Mouse (Mus musculus) liver, embryonic 12.5 days (tissue): ENCODE results near the gene Srd5a2. TPM values are rescaled to one million over a fixed set of nuclear protein-coding genes. Genes with fewer than 3 reads are reported as not detected.

Experiments used
- ATAC-seq: fragments of 200-750 bp; cut with Nextera tagmentation; 2 replicates; pipeline ENCODE4 v1.8.0; 2017; ENCODE audit warnings: moderate number of reproducible peaks, mild to moderate bottlenecking, moderate library complexity
- H3K27ac ChIP-seq: fragments of 300-500 bp; sonication (generic); 2 replicates; pipeline ENCODE4 v1.5.1; 2016; ENCODE audit warnings: mild to moderate bottlenecking
- H3K27me3 ChIP-seq: fragments of 300-500 bp; sonication (generic); replicated peaks from 2 replicates; pipeline ENCODE4 v1.6.1; 2016; ENCODE audit warnings: mild to moderate bottlenecking, moderate library complexity
- H3K36me3 ChIP-seq: fragments of 300-500 bp; sonication (generic); 2 replicates; pipeline ENCODE4 v1.6.1; 2016; ENCODE audit warnings: mild to moderate bottlenecking, moderate library complexity
- H3K4me1 ChIP-seq: fragments of 300-500 bp; sonication (generic); 2 replicates; pipeline ENCODE4 v1.6.1; 2016
- H3K4me2 ChIP-seq: fragments of 300-500 bp; sonication (generic); 2 replicates; pipeline ENCODE4 v1.6.1; 2016; ENCODE audit warnings: mild to moderate bottlenecking, moderate library complexity
- H3K4me3 ChIP-seq: fragments of 300-500 bp; sonication (generic); 2 replicates; pipeline ENCODE4 v1.5.1; 2016; ENCODE audit warnings: mild to moderate bottlenecking, moderate library complexity
- H3K9ac ChIP-seq: fragments of 300-500 bp; sonication (generic); 2 replicates; pipeline ENCODE4 v1.6.1; 2016; ENCODE audit warnings: mild to moderate bottlenecking, moderate library complexity
- H3K9me3 ChIP-seq: fragments of 300-500 bp; sonication (generic); replicated peaks from 2 replicates; pipeline ENCODE4 v1.6.1; 2016; ENCODE audit warnings: mild to moderate bottlenecking, moderate library complexity
- WGBS: fragments of 180-500 bp; shearing (Covaris S2); methylation state at CpG from one replicate; pipeline ENCODE4 v1.1.7; 2016; ENCODE audit not compliant: insufficient replicate concordance; 5-methylcytosine and 5-hydroxymethylcytosine counted together
- polyA plus RNA-seq: library from polyadenylated mRNA; unstranded; fragments of >200 nt; fragmentation: Nextera tagmentation; extraction: Ambion mirVana; gene quantifications from 2 replicates; pipeline ENCODE4 v1.2.1, GENCODE M21; 2016

Gene Srd5a2
- polyA plus RNA-seq, 1 experiment from 2014 or later: not detected

- Histone ChIP-seq H3K4me3 (no peak overlapping the region), H3K9me3 (no peaks in the 10 kb centered on the region), H3K4me1 (no peaks in the 10 kb centered on the region), H3K36me3 (no peaks in the 10 kb centered on the region), H3K27me3 (no peaks in the 10 kb centered on the region), H3K4me2 (no peak overlapping the region), H3K27ac (no peak overlapping the region), H3K9ac (no peak overlapping the region)
- ATAC-seq: no peak
- WGBS: 64% methylated on average over 11 of the region's 11 CpGs
Observed at GRCm38 (mm10) chr17:73972648-73973047, 75.1 kb downstream of the Srd5a2 start.

DNA sequence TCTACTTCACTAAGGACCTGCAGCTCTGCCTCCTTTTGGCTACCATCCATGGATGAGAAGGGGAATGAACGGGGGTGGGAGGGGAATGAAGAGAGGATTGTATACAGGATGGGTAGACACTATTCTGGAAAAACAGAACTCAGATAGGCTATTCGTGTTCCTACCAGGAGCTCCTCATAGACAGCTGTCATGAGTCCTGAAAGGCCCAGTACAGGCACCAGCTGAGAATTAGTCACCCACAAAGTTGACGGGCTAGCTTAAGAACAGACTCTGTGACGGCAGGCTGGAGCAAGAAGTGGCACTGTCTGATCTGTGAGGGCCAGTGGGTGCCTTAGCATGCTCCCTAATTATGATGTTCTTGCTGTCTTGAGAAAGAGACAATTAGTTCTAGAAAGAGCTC lies 76.4 kb downstream of the Srd5a2 start:
- no peak overlapping the region for H3K4me2 ChIP-seq
- H3K4me1 ChIP-seq: no peaks in the 10 kb centered on the region
- 58% methylated on average over 4 of the region's 4 CpGs for WGBS

GRCm38 (mm10) chr17:73970361-73971027 lies 77.2 kb downstream of the Srd5a2 start:
- Histone ChIP-seq H3K9ac (no peak overlapping the region), H3K4me2 (no peak overlapping the region), H3K36me3 (no peaks in the 10 kb centered on the region), H3K27me3 (no peaks in the 10 kb centered on the region), H3K9me3 (no peaks in the 10 kb centered on the region), H3K4me1 (no peaks in the 10 kb centered on the region), H3K4me3 (no peak overlapping the region), H3K27ac (no peak overlapping the region)
- ATAC-seq: no peak
- 37% methylated on average over 3 of the region's 3 CpGs for WGBS

More for the DNA sequence above, 76.4 kb downstream of the Srd5a2 start:
- H3K9me3 ChIP-seq: no peaks in the 10 kb centered on the region
- no peak overlapping the region for H3K9ac ChIP-seq
- no peak overlapping the region for H3K27ac ChIP-seq
- ATAC-seq: no peak
- H3K27me3 ChIP-seq: no peaks in the 10 kb centered on the region
- no peaks in the 10 kb centered on the region for H3K36me3 ChIP-seq
- no peak overlapping the region for H3K4me3 ChIP-seq

Other genes with a start within 250 kb of the Srd5a2 start
- gene Ehd3, start 243.8 kb downstream of the Srd5a2 start, polyA plus RNA-seq: 29.8 and 30.3 TPM in 2 replicates
- 0.35 and 0.56 TPM in 2 replicates for gene Xdh, start 97.7 kb downstream of the Srd5a2 start, polyA plus RNA-seq
- 97.7 and 98.5 TPM in 2 replicates for gene Memo1, start 247.6 kb upstream of the Srd5a2 start, polyA plus RNA-seq